Comparison of ENCODE assay signal across 12 mouse cellular contexts in the genomic region with DNA sequence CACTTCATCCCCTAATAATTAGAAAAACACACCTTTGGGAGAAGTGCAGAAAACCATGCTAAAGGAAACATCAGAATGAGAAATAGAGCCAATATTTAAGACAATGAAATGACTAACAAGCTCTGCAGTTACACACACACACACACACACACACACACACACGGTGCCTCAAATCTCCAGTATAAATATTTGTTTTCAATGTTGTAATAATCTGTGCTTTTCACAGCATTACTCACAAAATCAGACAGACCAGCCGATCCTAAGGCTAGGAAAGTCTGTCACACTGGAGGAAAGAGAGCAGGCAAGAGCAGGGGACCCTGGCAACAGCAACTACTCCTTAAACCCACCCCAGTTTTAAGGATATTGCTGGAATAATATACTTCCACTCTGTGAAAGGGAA.
DNase-seq lines count a peak whose midpoint lies in the region; ATAC-seq and TF ChIP-seq lines count a peak whose summit lies in the region.
"Had no signal": no experiment of that assay in that cellular context is flagged by ENCODE, and none has a peak within 500 bp of the region (broad histone marks: within the 10 kb centered on the region; RNA-seq: fewer than 3 reads in every experiment).

No protein-coding gene starts in this region.

- TF ChIP-seq CTCF in intestine, postnatal 0 days (IDR thresholded peaks at IDR 0.05; ENCODE audit: low read depth), result no peak
- no peak for TF ChIP-seq CTCF in cerebellum, adult 2 months (IDR thresholded peaks at IDR 0.05; ENCODE audit: borderline replicate concordance, insufficient read depth, low read depth, low read length)

- H3K9ac ChIP-seq in intestine, embryonic 14.5 days (ENCODE audit: low read length), result no peak overlapping the region
- H3K9ac ChIP-seq in intestine, postnatal 0 days (ENCODE audit: low read depth, low read length), result no peak overlapping the region
- no peak overlapping the region for H3K9ac ChIP-seq in hindbrain, embryonic 16.5 days (ENCODE audit: low read depth, low read length)
- no peak overlapping the region for H3K9ac ChIP-seq in stomach, embryonic 16.5 days (ENCODE audit: low read length)
- H3K9ac ChIP-seq: heart, embryonic 13.5 days; liver, embryonic 15.5 days had no signal

- 0 out of 2 replicates have a peak, but pooled peaks cover 3% of the 10 kb centered on the region for H3K4me1 ChIP-seq in intestine, embryonic 14.5 days (replicated peaks; ENCODE audit: control insufficient read depth, insufficient read depth, low read length)
- H3K4me1 ChIP-seq in intestine, postnatal 0 days (replicated peaks; ENCODE audit: control insufficient read depth, insufficient read depth, low read length), result no peaks in the 10 kb centered on the region
- 0 out of 2 replicates have a peak, but pooled peaks cover 2% of the 10 kb centered on the region for H3K4me1 ChIP-seq in hindbrain, embryonic 16.5 days (ENCODE audit: control insufficient read depth, insufficient read depth, low read depth, low read length)
- H3K4me1 ChIP-seq in stomach, embryonic 16.5 days (ENCODE audit: control insufficient read depth, insufficient read depth, low read length), result peaks cover 4% of the 10 kb centered on the region
- H3K4me1 ChIP-seq in cerebellum, adult 2 months (ENCODE audit: control insufficient read depth, insufficient read depth, low read length), result peaks cover 8% of the 10 kb centered on the region; the same call in 1 of the 2 replicates
- H3K4me1 ChIP-seq: liver, embryonic 15.5 days had no signal

- TF ChIP-seq POLR2A in cerebellum, adult 2 months (IDR thresholded peaks at IDR 0.05; ENCODE audit: borderline replicate concordance, insufficient read depth, low read length), result no peak

- 24% methylated on average over 2 of the region's 2 CpGs for WGBS in intestine, embryonic 14.5 days
- 41% methylated on average over 2 of the region's 2 CpGs for WGBS in intestine, postnatal 0 days
- WGBS in hindbrain, embryonic 16.5 days, result 63% methylated on average over 2 of the region's 2 CpGs
- WGBS in stomach, embryonic 16.5 days, result 29% methylated on average over 2 of the region's 2 CpGs
- 78% methylated on average over 2 of the region's 2 CpGs for WGBS in cerebellum, adult 2 months

- 0 out of 2 replicates have a peak overlapping the region, but pooled peaks have one; percentile 57 for H3K27ac ChIP-seq in intestine, embryonic 14.5 days (ENCODE audit: low read depth)
- H3K27ac ChIP-seq in intestine, postnatal 0 days (ENCODE audit: low read depth, low read length), result no peak overlapping the region
- 0 out of 2 replicates have a peak overlapping the region, but pooled peaks have one; percentile 25 for H3K27ac ChIP-seq in hindbrain, embryonic 16.5 days (ENCODE audit: low read depth, low read length)
- peak overlapping the region; percentile 54 for H3K27ac ChIP-seq in stomach, embryonic 16.5 days (ENCODE audit: low read length)
- H3K27ac ChIP-seq in cerebellum, adult 2 months (ENCODE audit: insufficient read depth, low read length), result no peak overlapping the region
- H3K27ac ChIP-seq: heart, embryonic 13.5 days; liver, embryonic 15.5 days had no signal

- DNase-seq in intestine, embryonic 14.5 days (ENCODE audit: low spot score), result no peak
- DNase-seq in urinary bladder, adult 18-20 months (ENCODE audit: low spot score in 2 of 2), result peak; percentile 19
- no peak for DNase-seq in urinary bladder, adult 2 months (ENCODE audit: low spot score)
- no peak for DNase-seq in spleen, postnatal 14 days (ENCODE audit: low spot score in 2 of 2)
- no peak for DNase-seq in cerebellum, adult 2 months

- no peak for ATAC-seq in intestine, embryonic 14.5 days (replicated peaks; ENCODE audit: low FRiP score, low TSS enrichment, low read depth)
- ATAC-seq in intestine, postnatal 0 days, result no peak
- no peak for ATAC-seq in hindbrain, embryonic 16.5 days
- ATAC-seq in stomach, embryonic 16.5 days (ENCODE audit: insufficient read depth, low FRiP score), result no peak; the same call in 1 of the 2 replicates
- ATAC-seq: inflammation-experienced regulatory T-cells, adult 6 months; midbrain, embryonic 16.5 days had no signal

- H3K27me3 ChIP-seq in intestine, embryonic 14.5 days (replicated peaks; ENCODE audit: control insufficient read depth, insufficient read depth, low read length), result 0 out of 2 replicates have a peak, but pooled peaks cover 4% of the 10 kb centered on the region
- H3K27me3 ChIP-seq in intestine, postnatal 0 days (replicated peaks; ENCODE audit: control insufficient read depth, insufficient read depth, low read length), result no peaks in the 10 kb centered on the region; the same call in 1 of the 2 replicates
- H3K27me3 ChIP-seq in hindbrain, embryonic 16.5 days (replicated peaks; ENCODE audit: control insufficient read depth, insufficient read depth, low read length), result no peaks in the 10 kb centered on the region
- H3K27me3 ChIP-seq in stomach, embryonic 16.5 days (ENCODE audit: control insufficient read depth, insufficient read depth, low read length), result no peaks in the 10 kb centered on the region; the same call in 1 of the 2 replicates
- no peaks in the 10 kb centered on the region for H3K27me3 ChIP-seq in cerebellum, adult 2 months (ENCODE audit: control insufficient read depth, insufficient read depth, low read length)

- H3K4me3 ChIP-seq in intestine, embryonic 14.5 days (ENCODE audit: low read depth, low read length), result no peak overlapping the region
- no peak overlapping the region for H3K4me3 ChIP-seq in intestine, postnatal 0 days (ENCODE audit: low read depth, low read length)
- no peak overlapping the region for H3K4me3 ChIP-seq in hindbrain, embryonic 16.5 days (ENCODE audit: low read length)
- no peak overlapping the region for H3K4me3 ChIP-seq in stomach, embryonic 16.5 days (replicated peaks; ENCODE audit: low read length)
- H3K4me3 ChIP-seq in cerebellum, adult 2 months (replicated peaks; ENCODE audit: insufficient read depth, low read depth, low read length), result no peak overlapping the region
- H3K4me3 ChIP-seq: heart, embryonic 13.5 days; liver, embryonic 15.5 days had no signal

- H3K4me2 ChIP-seq in intestine, embryonic 14.5 days (ENCODE audit: low read length), result no peak overlapping the region
- H3K4me2 ChIP-seq in intestine, postnatal 0 days (replicated peaks; ENCODE audit: low read depth), result no peak overlapping the region
- H3K4me2 ChIP-seq in hindbrain, embryonic 16.5 days (ENCODE audit: low read length), result no peak overlapping the region
- no peak overlapping the region for H3K4me2 ChIP-seq in stomach, embryonic 16.5 days (ENCODE audit: low read depth, low read length)
- H3K4me2 ChIP-seq: liver, embryonic 15.5 days had no signal

- H3K36me3 ChIP-seq in intestine, embryonic 14.5 days (ENCODE audit: control insufficient read depth, insufficient read depth, low read length), result no peaks in the 10 kb centered on the region
- no peaks in the 10 kb centered on the region for H3K36me3 ChIP-seq in intestine, postnatal 0 days (ENCODE audit: control insufficient read depth, insufficient read depth)
- no peaks in the 10 kb centered on the region for H3K36me3 ChIP-seq in hindbrain, embryonic 16.5 days (ENCODE audit: control insufficient read depth, insufficient read depth, low read length)
- H3K36me3 ChIP-seq in stomach, embryonic 16.5 days (ENCODE audit: control insufficient read depth, insufficient read depth, low read length), result no peaks in the 10 kb centered on the region
- H3K36me3 ChIP-seq: heart, embryonic 13.5 days; liver, embryonic 15.5 days had no signal

- no peaks in the 10 kb centered on the region for H3K9me3 ChIP-seq in intestine, embryonic 14.5 days (ENCODE audit: control insufficient read depth, low read length)
- H3K9me3 ChIP-seq in intestine, postnatal 0 days (ENCODE audit: control insufficient read depth), result no peaks in the 10 kb centered on the region
- H3K9me3 ChIP-seq in hindbrain, embryonic 16.5 days (ENCODE audit: control insufficient read depth, low read length), result no peaks in the 10 kb centered on the region
- no peaks in the 10 kb centered on the region for H3K9me3 ChIP-seq in stomach, embryonic 16.5 days (replicated peaks; ENCODE audit: control insufficient read depth, low read length)
- H3K9me3 ChIP-seq: heart, embryonic 13.5 days; liver, embryonic 15.5 days had no signal

Comparison
In these comparisons a context has a peak if more than half of its experiments do, and no peak if none do; other contexts are left out.
1. DNase-seq: peak in urinary bladder, adult 18-20 months (2 of 2); none in intestine, embryonic 14.5 days (single experiment), urinary bladder, adult 2 months (single experiment), spleen, postnatal 14 days (0 of 2) and cerebellum, adult 2 months (0 of 2).
2. H3K27ac ChIP-seq: peak in intestine, embryonic 14.5 days (single experiment), hindbrain, embryonic 16.5 days (single experiment) and stomach, embryonic 16.5 days (single experiment); none in intestine, postnatal 0 days (single experiment) and cerebellum, adult 2 months (single experiment).